Mouse (Mus musculus): ENCODE measurements at regions not wholly inside any gene's neighbourhood (a gene's known extent, or its start where the extent isn't known, plus 50 kb on each side); places are given as distances from the start of the nearest gene placed in this dataset.

DNA sequence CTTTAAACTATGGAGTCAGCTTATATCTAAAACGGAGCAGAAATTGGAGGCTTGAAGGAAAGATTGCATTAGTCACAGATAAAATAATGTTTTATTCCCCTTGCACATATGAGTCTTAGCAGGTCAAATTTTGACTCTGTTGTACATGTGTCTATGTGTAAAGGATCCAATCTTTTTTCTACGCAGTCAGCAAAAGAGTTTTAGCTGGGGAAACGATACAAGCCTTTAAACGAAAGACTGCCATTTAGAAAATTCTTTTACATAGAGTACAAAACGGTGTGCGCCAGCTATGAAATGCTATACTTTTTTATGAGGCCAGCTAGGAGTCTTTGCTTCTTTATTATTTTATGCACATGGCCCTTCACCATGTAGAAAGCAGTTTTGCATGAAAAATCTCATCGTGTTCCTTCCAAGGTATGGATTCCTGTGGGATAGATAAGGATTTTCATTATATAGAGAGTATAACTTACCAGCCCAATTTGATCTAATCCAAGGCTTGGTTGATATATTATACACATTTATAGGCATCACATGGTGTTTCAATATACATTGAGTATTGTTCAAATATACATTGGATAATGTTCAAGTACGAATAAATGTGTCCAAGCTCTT, 116.0 kb upstream of the Thumpd2 start:
- no peak overlapping the region for H3K9ac ChIP-seq (ENCODE audit: insufficient read depth, low read depth, low read length, poor library complexity, severe bottlenecking)
- TF ChIP-seq ZNF384 (IDR thresholded peaks at IDR 0.05; ENCODE audit: low read depth, low read length) (no peak), MAFK (IDR thresholded peaks at IDR 0.05; ENCODE audit: insufficient read depth, low read depth, low read length) (no peak), ZC3H11A (IDR thresholded peaks at IDR 0.05; ENCODE audit: borderline replicate concordance, low read depth, low read length) (no peak), HCFC1 (IDR thresholded peaks at IDR 0.05; ENCODE audit: borderline replicate concordance, insufficient read depth, low read length) (no peak), CHD2 (IDR thresholded peaks at IDR 0.05; ENCODE audit: low read depth, low read length) (no peak)
- no peak for DNase-seq (ENCODE audit: low read depth, low spot score)
- H3K36me3 ChIP-seq (ENCODE audit: control insufficient read depth, insufficient read depth, low read length, poor library complexity, severe bottlenecking): no peaks in the 10 kb centered on the region
- no peaks in the 10 kb centered on the region for H3K9me3 ChIP-seq (ENCODE audit: control insufficient read depth, insufficient read depth, low read depth, low read length)
- H3K4me1 ChIP-seq (ENCODE audit: control insufficient read depth in 2 of 2, insufficient read depth in 2 of 2, low read length in 2 of 2, poor library complexity in 1 of 2): no peaks in the 10 kb centered on the region
- in situ Hi-C loops (cut with MboI; ENCODE audit: low sequenced_read_pairs in 2 of 2, unreplicated experiment in 2 of 2): no loop called here
- H3K4me3 ChIP-seq (ENCODE audit: insufficient read depth in 1 of 2, low read depth in 1 of 2, low read length in 2 of 2, poor library complexity in 1 of 2, severe bottlenecking in 1 of 2): no peak overlapping the region
- H3K27ac ChIP-seq (ENCODE audit: insufficient read depth, low read depth, low read length, poor library complexity, severe bottlenecking): no peak overlapping the region

DNA sequence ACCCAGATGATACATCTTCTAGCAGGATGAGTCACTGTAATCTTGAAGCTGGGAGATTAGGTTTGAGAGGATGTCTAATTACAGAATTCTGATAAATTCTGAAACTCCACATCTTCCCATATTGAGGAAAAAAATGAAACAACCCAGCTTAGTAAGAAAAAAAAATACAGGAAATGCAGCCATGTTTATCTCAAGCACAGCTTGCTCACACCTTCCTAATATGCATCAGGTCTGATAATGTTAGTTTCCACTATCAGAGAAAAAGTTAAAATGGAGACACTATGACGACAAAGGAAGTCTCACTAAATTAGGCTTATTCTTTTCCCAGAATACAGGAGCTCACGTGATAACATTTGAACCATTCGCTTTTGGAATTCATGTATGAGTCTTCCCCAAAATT, 111.4 kb upstream of the Thumpd2 start:
- no peak overlapping the region for H3K9ac ChIP-seq (ENCODE audit: insufficient read depth, low read depth, low read length, poor library complexity, severe bottlenecking)
- no peaks in the 10 kb centered on the region for H3K9me3 ChIP-seq (ENCODE audit: control insufficient read depth, insufficient read depth, low read depth, low read length)
- DNase-seq (ENCODE audit: low read depth, low spot score): no peak
- in situ Hi-C loops (cut with MboI; ENCODE audit: low sequenced_read_pairs in 2 of 2, unreplicated experiment in 2 of 2): no loop called here
- no peak overlapping the region for H3K27ac ChIP-seq (ENCODE audit: insufficient read depth, low read depth, low read length, poor library complexity, severe bottlenecking)
- H3K4me1 ChIP-seq (ENCODE audit: control insufficient read depth in 2 of 2, insufficient read depth in 2 of 2, low read length in 2 of 2, poor library complexity in 1 of 2): no peaks in the 10 kb centered on the region
- TF ChIP-seq CHD2 (IDR thresholded peaks at IDR 0.05; ENCODE audit: low read depth, low read length) (no peak), ZNF384 (IDR thresholded peaks at IDR 0.05; ENCODE audit: low read depth, low read length) (no peak), ZC3H11A (IDR thresholded peaks at IDR 0.05; ENCODE audit: borderline replicate concordance, low read depth, low read length) (no peak), HCFC1 (IDR thresholded peaks at IDR 0.05; ENCODE audit: borderline replicate concordance, insufficient read depth, low read length) (no peak)
- no peak overlapping the region for H3K4me3 ChIP-seq (ENCODE audit: insufficient read depth in 1 of 2, low read depth in 1 of 2, low read length in 2 of 2, poor library complexity in 1 of 2, severe bottlenecking in 1 of 2)
- H3K36me3 ChIP-seq (ENCODE audit: control insufficient read depth, insufficient read depth, low read length, poor library complexity, severe bottlenecking): no peaks in the 10 kb centered on the region

DNA sequence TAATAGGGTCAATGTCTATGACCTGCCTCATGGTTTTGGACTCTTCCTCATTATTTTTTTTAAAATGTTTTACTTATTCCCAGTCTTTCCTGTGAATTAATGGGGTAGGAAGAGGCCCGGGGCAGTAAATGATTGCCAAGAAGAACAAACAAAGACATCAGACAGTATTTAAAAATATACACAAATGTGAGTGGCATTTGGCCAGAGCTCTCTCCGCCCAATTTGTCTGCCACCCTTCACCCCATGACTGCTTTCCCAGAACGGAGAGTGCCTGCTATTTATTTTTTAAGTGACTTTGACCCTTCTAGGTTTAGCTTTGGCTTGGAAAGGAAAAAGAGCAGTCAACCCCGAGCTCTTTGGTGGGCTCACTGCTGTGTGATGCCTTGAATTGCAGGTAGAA, 111.0 kb upstream of the Thumpd2 start:
- in situ Hi-C loops (cut with MboI; ENCODE audit: low sequenced_read_pairs in 2 of 2, unreplicated experiment in 2 of 2): no loop called here
- no peak for DNase-seq (ENCODE audit: low read depth, low spot score)
- TF ChIP-seq ZNF384 (IDR thresholded peaks at IDR 0.05; ENCODE audit: low read depth, low read length) (no peak), CHD2 (IDR thresholded peaks at IDR 0.05; ENCODE audit: low read depth, low read length) (no peak), MAFK (IDR thresholded peaks at IDR 0.05; ENCODE audit: insufficient read depth, low read depth, low read length) (no peak), HCFC1 (IDR thresholded peaks at IDR 0.05; ENCODE audit: borderline replicate concordance, insufficient read depth, low read length) (no peak), ZC3H11A (IDR thresholded peaks at IDR 0.05; ENCODE audit: borderline replicate concordance, low read depth, low read length) (no peak)

GRCm38 (mm10) chr17:81172943-81173342, 108.1 kb upstream of the Thumpd2 start:
- Histone ChIP-seq H3K9ac (ENCODE audit: insufficient read depth, low read depth, low read length, poor library complexity, severe bottlenecking) (no peak overlapping the region), H3K36me3 (ENCODE audit: control insufficient read depth, insufficient read depth, low read length, poor library complexity, severe bottlenecking) (no peaks in the 10 kb centered on the region), H3K4me1 (ENCODE audit: control insufficient read depth in 2 of 2, insufficient read depth in 2 of 2, low read length in 2 of 2, poor library complexity in 1 of 2) (no peaks in the 10 kb centered on the region), H3K9me3 (ENCODE audit: control insufficient read depth, insufficient read depth, low read depth, low read length) (no peaks in the 10 kb centered on the region), H3K27ac (ENCODE audit: insufficient read depth, low read depth, low read length, poor library complexity, severe bottlenecking) (no peak overlapping the region), H3K4me3 (ENCODE audit: insufficient read depth in 1 of 2, low read depth in 1 of 2, low read length in 2 of 2, poor library complexity in 1 of 2, severe bottlenecking in 1 of 2) (no peak overlapping the region)
- in situ Hi-C loops (cut with MboI; ENCODE audit: low sequenced_read_pairs in 2 of 2, unreplicated experiment in 2 of 2): no loop called here
- DNase-seq (ENCODE audit: low read depth, low spot score): no peak
- TF ChIP-seq MAFK (IDR thresholded peaks at IDR 0.05; ENCODE audit: insufficient read depth, low read depth, low read length): no peak
- TF ChIP-seq ZC3H11A (IDR thresholded peaks at IDR 0.05; ENCODE audit: borderline replicate concordance, low read depth, low read length): no peak
- no peak for TF ChIP-seq ZNF384 (IDR thresholded peaks at IDR 0.05; ENCODE audit: low read depth, low read length)
- no peak for TF ChIP-seq HCFC1 (IDR thresholded peaks at IDR 0.05; ENCODE audit: borderline replicate concordance, insufficient read depth, low read length)
- no peak for TF ChIP-seq CHD2 (IDR thresholded peaks at IDR 0.05; ENCODE audit: low read depth, low read length)

More for the DNA sequence above, 111.0 kb upstream of the Thumpd2 start:
- Histone ChIP-seq H3K27ac (ENCODE audit: insufficient read depth, low read depth, low read length, poor library complexity, severe bottlenecking) (no peak overlapping the region), H3K4me1 (ENCODE audit: control insufficient read depth in 2 of 2, insufficient read depth in 2 of 2, low read length in 2 of 2, poor library complexity in 1 of 2) (no peaks in the 10 kb centered on the region), H3K4me3 (ENCODE audit: insufficient read depth in 1 of 2, low read depth in 1 of 2, low read length in 2 of 2, poor library complexity in 1 of 2, severe bottlenecking in 1 of 2) (no peak overlapping the region), H3K9me3 (ENCODE audit: control insufficient read depth, insufficient read depth, low read depth, low read length) (no peaks in the 10 kb centered on the region), H3K36me3 (ENCODE audit: control insufficient read depth, insufficient read depth, low read length, poor library complexity, severe bottlenecking) (no peaks in the 10 kb centered on the region), H3K9ac (ENCODE audit: insufficient read depth, low read depth, low read length, poor library complexity, severe bottlenecking) (no peak overlapping the region)

GRCm38 (mm10) chr17:81169118-81169517, 104.2 kb upstream of the Thumpd2 start:
- Histone ChIP-seq H3K36me3 (ENCODE audit: control insufficient read depth, insufficient read depth, low read length, poor library complexity, severe bottlenecking) (no peaks in the 10 kb centered on the region), H3K4me3 (ENCODE audit: insufficient read depth in 1 of 2, low read depth in 1 of 2, low read length in 2 of 2, poor library complexity in 1 of 2, severe bottlenecking in 1 of 2) (no peak overlapping the region), H3K4me1 (ENCODE audit: control insufficient read depth in 2 of 2, insufficient read depth in 2 of 2, low read length in 2 of 2, poor library complexity in 1 of 2) (no peaks in the 10 kb centered on the region), H3K9me3 (ENCODE audit: control insufficient read depth, insufficient read depth, low read depth, low read length) (no peaks in the 10 kb centered on the region; the same call in 1 of the 2 replicates), H3K27ac (ENCODE audit: insufficient read depth, low read depth, low read length, poor library complexity, severe bottlenecking) (no peak overlapping the region), H3K9ac (ENCODE audit: insufficient read depth, low read depth, low read length, poor library complexity, severe bottlenecking) (no peak overlapping the region)
- TF ChIP-seq HCFC1 (IDR thresholded peaks at IDR 0.05; ENCODE audit: borderline replicate concordance, insufficient read depth, low read length): no peak
- TF ChIP-seq CHD2 (IDR thresholded peaks at IDR 0.05; ENCODE audit: low read depth, low read length): no peak
- no peak for TF ChIP-seq ZNF384 (IDR thresholded peaks at IDR 0.05; ENCODE audit: low read depth, low read length)
- in situ Hi-C loops (cut with MboI; ENCODE audit: low sequenced_read_pairs in 2 of 2, unreplicated experiment in 2 of 2): no loop called here
- no peak for DNase-seq (ENCODE audit: low read depth, low spot score)

All from ES-E14 (cell line).